Mouse (Mus musculus) B cell, adult 67 days (primary cell): ENCODE measurements around the gene Ppp2r1b. TPM values are rescaled to one million over a fixed set of nuclear protein-coding genes. Genes with fewer than 3 reads are reported as not detected.

ENCODE experiments used
- total RNA-seq, 2 experiments: library from RNA; stranded (reverse); gene quantifications; 4 replicates each; pipeline ENCODE4 v1.2.4; 2023

Gene Ppp2r1b
- total RNA-seq, result 10 to 100 TPM; 39.2 to 45.5 TPM

DNA sequence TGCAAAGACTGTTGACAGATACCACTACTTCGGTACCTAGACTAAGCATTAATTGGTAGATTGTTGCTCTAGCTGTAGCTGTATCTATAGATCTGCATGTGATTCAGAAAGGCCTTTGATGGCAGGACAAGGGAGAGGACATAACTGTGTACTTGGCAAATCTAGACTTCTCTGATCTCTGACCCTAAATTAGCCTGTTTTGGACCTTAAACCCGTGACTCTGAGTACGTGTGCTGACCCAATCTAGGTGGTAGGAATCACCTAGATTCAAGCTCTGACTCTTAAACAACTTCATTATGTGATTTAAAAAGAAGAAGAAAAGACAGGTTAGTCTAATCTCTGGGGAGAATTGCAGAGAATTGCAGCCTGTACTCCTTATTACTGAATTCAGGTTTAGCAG is at the start of gene Ppp2r1b:
Gene Ppp2r1b (plus strand): TSS at position 221 of the 400 bp plus-strand sequence.

Other genes with a start within 250 kb of the Ppp2r1b start
- gene Sdhd, start 241.5 kb upstream of the Ppp2r1b start, total RNA-seq, result 10 to 100 TPM; 49.5 to 52.9 TPM
- gene Timm8b, start 241.4 kb upstream of the Ppp2r1b start, total RNA-seq, result 10 to 100 TPM; 47.4 to 50.2 TPM
- gene Pih1d2, start 228.0 kb upstream of the Ppp2r1b start, total RNA-seq, result under 1 TPM in 1 of 2 experiments, not detected in 1; 0.87 TPM
- 10 to 100 TPM; 33.7 to 34.8 TPM for gene Nkapd1, start 227.8 kb upstream of the Ppp2r1b start, total RNA-seq
- gene Dlat, start 185.5 kb upstream of the Ppp2r1b start, total RNA-seq, result 10 to 100 TPM; 33.5 to 38.8 TPM
- gene Dixdc1, start 105.8 kb upstream of the Ppp2r1b start, total RNA-seq, result not detected
- gene 2310030G06Rik, start 98.8 kb upstream of the Ppp2r1b start, total RNA-seq, result not detected
- gene Cryab, start 94.0 kb upstream of the Ppp2r1b start, total RNA-seq, result 1 to 10 TPM in 1 of 2 experiments, not detected in 1; 1.2 TPM
- not detected for gene Hspb2, start 92.9 kb upstream of the Ppp2r1b start, total RNA-seq
- gene Fdxacb1, start 77.1 kb upstream of the Ppp2r1b start, total RNA-seq, result 10 to 100 TPM; 18.9 to 19.4 TPM
- 10 to 100 TPM; 22.0 to 31.0 TPM for gene Alg9, start 70.3 kb upstream of the Ppp2r1b start, total RNA-seq
- 10 to 100 TPM; 25.8 to 26.1 TPM for gene 1110032A03Rik, start 69.8 kb upstream of the Ppp2r1b start, total RNA-seq
- 10 to 100 TPM; 35.6 to 39.5 TPM for gene Sik2, start 163.8 kb downstream of the Ppp2r1b start, total RNA-seq
- not detected for gene Btg4, start 215.6 kb downstream of the Ppp2r1b start, total RNA-seq
- not detected for gene Layn, start 231.8 kb downstream of the Ppp2r1b start, total RNA-seq